Mouse (Mus musculus) layer of hippocampus, postnatal 25 days (tissue): ENCODE results near the gene Naa16. TPM values are rescaled to one million over a fixed set of nuclear protein-coding genes. Genes with fewer than 3 reads are reported as not detected.

Source experiments
- DNase-seq, 2 experiments: peaks; one replicate each; pipeline ENCODE4 v3.0.0; 2022; ENCODE audit warnings: mixed read lengths in 2 of 2, low spot score in 1 of 2; ENCODE audit errors: extremely low spot score in 1 of 2
- total RNA-seq, 2 experiments: library from RNA; stranded (reverse); gene quantifications; 2 replicates each; pipeline ENCODE4 v1.2.3; 2021

The Naa16 gene
- total RNA-seq, 2 experiments from 2014 or later: 10.4 to 11.9 TPM

GRCm38 (mm10) chr14:79300641-79301350 is 89.8 kb downstream of the Naa16 start:
- peak; percentile 17 to 31 for DNase-seq

GRCm38 (mm10) chr14:79299796-79300195 is 90.8 kb downstream of the Naa16 start:
- no peak for DNase-seq

- DNase-seq: no peak
These were observed 91.3 kb downstream of the Naa16 start for GRCm38 (mm10) chr14:79299230-79299629.

- no peak for DNase-seq
These were observed 92.1 kb downstream of the Naa16 start for GRCm38 (mm10) chr14:79298314-79298992.

GRCm38 (mm10) chr14:79296836-79297235 is 93.7 kb downstream of the Naa16 start:
- no peak for DNase-seq

GRCm38 (mm10) chr14:79296201-79296600 is 94.4 kb downstream of the Naa16 start:
- no peak for DNase-seq

- no peak for DNase-seq
These were observed 95.0 kb downstream of the Naa16 start for GRCm38 (mm10) chr14:79295579-79295978.

- DNase-seq: no peak
These were observed 95.6 kb downstream of the Naa16 start for GRCm38 (mm10) chr14:79294950-79295349.

- DNase-seq: no peak
These were observed 96.3 kb downstream of the Naa16 start for GRCm38 (mm10) chr14:79294051-79294814.

GRCm38 (mm10) chr14:79293119-79293780 is 97.3 kb downstream of the Naa16 start:
- no peak for DNase-seq

- no peak for DNase-seq
These were observed 98.9 kb downstream of the Naa16 start for GRCm38 (mm10) chr14:79291629-79292028.

- no peak for DNase-seq
These were observed 99.7 kb downstream of the Naa16 start for GRCm38 (mm10) chr14:79290683-79291425.

GRCm38 (mm10) chr14:79289909-79290308 is 100.7 kb downstream of the Naa16 start:
- no peak for DNase-seq

GRCm38 (mm10) chr14:79288280-79288679 is 102.3 kb downstream of the Naa16 start:
- no peak for DNase-seq

- no peak for DNase-seq
These were observed 103.2 kb downstream of the Naa16 start for GRCm38 (mm10) chr14:79287251-79287863.

GRCm38 (mm10) chr14:79285549-79285948 is 105.0 kb downstream of the Naa16 start:
- no peak for DNase-seq

GRCm38 (mm10) chr14:79284616-79285015 is 106.0 kb downstream of the Naa16 start:
- DNase-seq: no peak

- no peak for DNase-seq
These were observed 106.6 kb downstream of the Naa16 start for GRCm38 (mm10) chr14:79283952-79284351.

- DNase-seq: no peak
These were observed 108.6 kb downstream of the Naa16 start for GRCm38 (mm10) chr14:79281894-79282553.
